ENCODE assay signal across 8 mouse cellular contexts in genomic region chr11:69366157-69366854, GRCm38 (mm10). TPM values are rescaled to one million over a fixed set of nuclear protein-coding genes. Genes with fewer than 3 reads are reported as not detected.
DNase-seq lines count a peak whose midpoint lies in the region; ATAC-seq and TF ChIP-seq lines count a peak whose summit lies in the region.

No protein-coding gene starts in this region.

- peak overlapping the region; percentile 100 for H3K27ac ChIP-seq in hindbrain, embryonic 16.5 days (ENCODE audit: low read depth, low read length)
- peak overlapping the region; percentile 89 for H3K27ac ChIP-seq in macrophage

- peak overlapping the region; percentile 100 for H3K9ac ChIP-seq in hindbrain, embryonic 16.5 days (ENCODE audit: low read depth, low read length)

- ATAC-seq in Patski, result peak; percentile 60
- peak; percentile 83 for ATAC-seq in hindbrain, embryonic 16.5 days

- H3K36me3 ChIP-seq in hindbrain, embryonic 16.5 days (ENCODE audit: control insufficient read depth, insufficient read depth, low read length), result peaks cover 14% of the 10 kb centered on the region
- peaks cover 21% of the 10 kb centered on the region; the same call in 1 of the 2 replicates for H3K36me3 ChIP-seq in macrophage (ENCODE audit: inconsistent target)

- DNase-seq in Patski (ENCODE audit: low read depth, low spot score), result peak; percentile 80
- peak; percentile 70 to 93 for DNase-seq in cerebellum, postnatal 4 days (ENCODE audit: low spot score in 2 of 2)
- DNase-seq in gastrocnemius, adult 18-20 months (ENCODE audit: low spot score), result peak; percentile 92
- peak; percentile 96 to 97 for DNase-seq in left cerebral cortex, adult 18-20 months (ENCODE audit: low spot score in 2 of 2)
- DNase-seq in right cerebral cortex, adult 18-20 months, result peak; percentile 97
- DNase-seq in urinary bladder, postnatal 10 days (ENCODE audit: low spot score), result peak; percentile 94

- no peak for TF ChIP-seq CTCF in Patski (IDR thresholded peaks at IDR 0.05)

- WGBS in hindbrain, embryonic 16.5 days, result 2% methylated on average over 25 of the region's 26 CpGs
- WGBS in macrophage (ENCODE audit: missing documents), result 2% methylated on average over 25 of the region's 26 CpGs

- POLR2A ChIA-PET in Patski (lab: Charles Lee), result interaction anchor here (1.5 kb wide), 1 partner anchor 13 kb away, joined by 6 read pairs; no protein-coding TSS in a partner anchor

- H3K27me3 ChIP-seq in Patski, result no peaks in the 10 kb centered on the region
- no peaks in the 10 kb centered on the region for H3K27me3 ChIP-seq in hindbrain, embryonic 16.5 days (replicated peaks; ENCODE audit: control insufficient read depth, insufficient read depth, low read length)

- CTCF ChIA-PET in Patski (lab: Charles Lee), result no interaction called here

- H3K4me3 ChIP-seq in hindbrain, embryonic 16.5 days (ENCODE audit: low read length), result peak overlapping the region; percentile 91
- peak overlapping the region; percentile 18; the same call in 1 of the 2 replicates for H3K4me3 ChIP-seq in macrophage (ENCODE audit: inconsistent target)

- in situ Hi-C loops in Patski (cut with MboI; ENCODE audit: low pct_unique_long_range_greater_than_20kb), result no loop called here

- peaks cover 12% of the 10 kb centered on the region; the same call in 1 of the 2 replicates for H3K79me2 ChIP-seq in macrophage (ENCODE audit: inconsistent target)

- H3K4me2 ChIP-seq in hindbrain, embryonic 16.5 days (ENCODE audit: low read length), result peak overlapping the region; percentile 91

- peaks cover 37% of the 10 kb centered on the region for H3K4me1 ChIP-seq in hindbrain, embryonic 16.5 days (ENCODE audit: control insufficient read depth, insufficient read depth, low read depth, low read length)

- H3K9me3 ChIP-seq in hindbrain, embryonic 16.5 days (ENCODE audit: control insufficient read depth, low read length), result no peaks in the 10 kb centered on the region

RNA-seq across cellular contexts. Expression of gene Chd3, which starts 2.9 kb away (rescaled TPM):
- polyA plus RNA-seq in Patski (2021) (295 TPM), macrophage (2018) (43.6 to 105 TPM (median 82.3 TPM) in 3 replicates)
- 1 to 10 TPM; 5.7 to 7.9 TPM for total RNA-seq in gastrocnemius, adult 18-20 months (2021)
- polyA plus RNA-seq in hindbrain, embryonic 16.5 days (2015; fragmentation: Nextera tagmentation; extraction: Ambion mirVana), result 68.0 and 73.2 TPM in 2 replicates
- total RNA-seq in left cerebral cortex, adult 18-20 months (2021), result 100 to 1,000 TPM; 346 to 387 TPM
- total RNA-seq in macrophage (2018; cell fraction: chromatin; rRNA removed), result 100 to 1,000 TPM in 25 of 26 experiments, 10 to 100 TPM in 1; 63.9 to 453 (median 249) TPM
- 10 to 100 TPM; 29.0 to 87.7 (median 51.6) TPM for total RNA-seq in macrophage (2018; cell fraction: cytosol; rRNA removed)
- 100 to 1,000 TPM in 19 of 26 experiments, 10 to 100 TPM in 7; 53.3 to 254 (median 120) TPM for total RNA-seq in macrophage (2018; cell fraction: nucleus; rRNA removed)

RNA-seq across cellular contexts. Expression of gene Rnf227, which starts 26.0 kb away (rescaled TPM):
- 7.4 TPM for polyA plus RNA-seq in Patski (2021)
- total RNA-seq in gastrocnemius, adult 18-20 months (2021), result under 1 TPM; 0.25 to 0.43 TPM
- polyA plus RNA-seq in hindbrain, embryonic 16.5 days (2015; fragmentation: Nextera tagmentation; extraction: Ambion mirVana), result 239 and 257 TPM in 2 replicates
- total RNA-seq in left cerebral cortex, adult 18-20 months (2021), result 100 to 1,000 TPM; 186 to 190 TPM
- 1 to 10 TPM in 5 of 26 experiments, under 1 TPM in 5, not detected in 16; 0.33 to 2.2 (median 1.1) TPM for total RNA-seq in macrophage (2018; cell fraction: chromatin; rRNA removed)
- 1 to 10 TPM in 23 of 26 experiments, under 1 TPM in 3; 0.30 to 5.2 (median 2.4) TPM for total RNA-seq in macrophage (2018; cell fraction: cytosol; rRNA removed)
- total RNA-seq in macrophage (2018; cell fraction: nucleus; rRNA removed), result 1 to 10 TPM in 11 of 26 experiments, under 1 TPM in 13, not detected in 2; 0.37 to 4.2 (median 0.94) TPM
- 3.3 to 4.4 TPM (median 3.6 TPM) in 3 replicates for polyA plus RNA-seq in macrophage (2018)

RNA-seq across cellular contexts. Expression of gene Naa38, which starts 29.0 kb away (rescaled TPM):
- polyA plus RNA-seq in Patski (2021), result 128 TPM
- 10 to 100 TPM; 70.5 to 72.1 TPM for total RNA-seq in gastrocnemius, adult 18-20 months (2021)
- polyA plus RNA-seq in hindbrain, embryonic 16.5 days (2015; fragmentation: Nextera tagmentation; extraction: Ambion mirVana), result 102 and 130 TPM in 2 replicates
- total RNA-seq in left cerebral cortex, adult 18-20 months (2021), result 100 to 1,000 TPM; 117 to 120 TPM
- total RNA-seq in macrophage (2018; cell fraction: chromatin; rRNA removed), result 10 to 100 TPM in 1 of 26 experiments, 1 to 10 TPM in 18, not detected in 7; 1.8 to 14.1 (median 4.3) TPM
- total RNA-seq in macrophage (2018; cell fraction: cytosol; rRNA removed), result 100 to 1,000 TPM in 5 of 26 experiments, 10 to 100 TPM in 21; 63.9 to 111 (median 87.7) TPM
- 10 to 100 TPM in 19 of 26 experiments, 1 to 10 TPM in 7; 5.4 to 34.6 (median 15.8) TPM for total RNA-seq in macrophage (2018; cell fraction: nucleus; rRNA removed)
- polyA plus RNA-seq in macrophage (2018), result 60.0 to 104 TPM (median 95.8 TPM) in 3 replicates

RNA-seq across cellular contexts. Expression of gene Cyb5d1, which starts 29.1 kb away (rescaled TPM):
- polyA plus RNA-seq in Patski (2021) (28.1 TPM), macrophage (2018) (25.0 to 35.1 TPM (median 31.3 TPM) in 3 replicates)
- total RNA-seq in gastrocnemius, adult 18-20 months (2021), result 10 to 100 TPM; 29.3 to 33.0 TPM
- polyA plus RNA-seq in hindbrain, embryonic 16.5 days (2015; fragmentation: Nextera tagmentation; extraction: Ambion mirVana), result 28.7 and 33.0 TPM in 2 replicates
- total RNA-seq in left cerebral cortex, adult 18-20 months (2021), result 10 to 100 TPM; 42.7 to 48.1 TPM
- 10 to 100 TPM; 10.2 to 51.5 (median 24.5) TPM for total RNA-seq in macrophage (2018; cell fraction: chromatin; rRNA removed)
- 10 to 100 TPM; 16.0 to 40.0 (median 24.4) TPM for total RNA-seq in macrophage (2018; cell fraction: cytosol; rRNA removed)
- total RNA-seq in macrophage (2018; cell fraction: nucleus; rRNA removed), result 10 to 100 TPM; 17.0 to 48.9 (median 26.3) TPM

RNA-seq across cellular contexts. Expression of gene Tmem88, which starts 31.7 kb away (rescaled TPM):
- polyA plus RNA-seq in Patski (2021), result 0.18 TPM
- total RNA-seq in gastrocnemius, adult 18-20 months (2021), result 1 to 10 TPM; 2.6 to 4.1 TPM
- 8.9 and 9.2 TPM in 2 replicates for polyA plus RNA-seq in hindbrain, embryonic 16.5 days (2015; fragmentation: Nextera tagmentation; extraction: Ambion mirVana)
- total RNA-seq in left cerebral cortex, adult 18-20 months (2021), result 1 to 10 TPM; 3.4 to 3.7 TPM
- total RNA-seq in macrophage (2018; cell fraction: chromatin; rRNA removed), result 10 to 100 TPM in 7 of 26 experiments, 1 to 10 TPM in 15, under 1 TPM in 3, not detected in 1; 0.46 to 36.3 (median 4.9) TPM
- total RNA-seq in macrophage (2018; cell fraction: cytosol; rRNA removed), result 1 to 10 TPM in 4 of 26 experiments, under 1 TPM in 19, not detected in 3; 0.05 to 1.7 (median 0.34) TPM
- total RNA-seq in macrophage (2018; cell fraction: nucleus; rRNA removed), result 10 to 100 TPM in 6 of 26 experiments, 1 to 10 TPM in 13, under 1 TPM in 1, not detected in 6; 0.36 to 23.4 (median 3.3) TPM
- 0.09 TPM in 1 of 3 replicates, not detected in the others for polyA plus RNA-seq in macrophage (2018)

Comparison
In these comparisons a context has a peak if more than half of its experiments do, and no peak if none do; other contexts are left out.
1. Peak in every context shown above with its lines: DNase-seq, ATAC-seq, H3K4me3 ChIP-seq and H3K27ac ChIP-seq.
2. RNA of gene Rnf227, which starts 26.0 kb away (polyA plus RNA-seq): 239 to 257 TPM in hindbrain, embryonic 16.5 days; 7.4 TPM in Patski (single experiment) and 3.3 to 4.4 TPM in macrophage; every median in the first group is over 10 times any median in the second.